Mouse (Mus musculus) limb, embryonic 14.5 days (tissue): Measurements from ENCODE around the gene Sp4. TPM values are rescaled to one million over a fixed set of nuclear protein-coding genes. Genes with fewer than 3 reads are reported as not detected.

Experiments
- ATAC-seq: fragments of 200-750 bp; cut with Nextera tagmentation; 2 replicates; pipeline ENCODE4 v1.8.0; 2017; ENCODE audit warnings: low read depth, moderate number of reproducible peaks, moderate TSS enrichment; ENCODE audit not compliant: low FRiP score
- DNase-seq: peaks from one replicate; pipeline ENCODE4 v3.0.0-alpha.2; 2015; ENCODE audit warnings: low spot score
- H3K27ac ChIP-seq: fragments of 300-500 bp; sonication (generic); replicated peaks from 2 replicates; pipeline ENCODE4 v1.5.1; 2014; ENCODE audit warnings: low read depth, mild to moderate bottlenecking, low read length, moderate library complexity, mixed read lengths
- H3K27me3 ChIP-seq: fragments of 300-500 bp; sonication (generic); 2 replicates; pipeline ENCODE4 v1.6.1; 2014; ENCODE audit warnings: low read length, mixed read lengths; ENCODE audit not compliant: control insufficient read depth, insufficient read depth
- H3K36me3 ChIP-seq: fragments of 300-500 bp; sonication (generic); 2 replicates; pipeline ENCODE4 v1.6.1; 2014; ENCODE audit warnings: mild to moderate bottlenecking, low read length, moderate library complexity, mixed read lengths; ENCODE audit not compliant: control insufficient read depth, insufficient read depth
- H3K4me1 ChIP-seq: fragments of 300-500 bp; sonication (generic); 2 replicates; pipeline ENCODE4 v1.6.1; 2014; ENCODE audit warnings: antibody characterized with exemption, low read length, mixed read lengths; ENCODE audit not compliant: control insufficient read depth, insufficient read depth
- H3K4me2 ChIP-seq: fragments of 300-500 bp; sonication (generic); replicated peaks from 2 replicates; pipeline ENCODE4 v1.6.1; 2014; ENCODE audit warnings: low read depth, mild to moderate bottlenecking, low read length, moderate library complexity; ENCODE audit not compliant: severe bottlenecking
- H3K4me3 ChIP-seq: fragments of 300-500 bp; sonication (generic); replicated peaks from 2 replicates; pipeline ENCODE4 v1.5.1; 2014; ENCODE audit warnings: low read length
- H3K9ac ChIP-seq: fragments of 300-500 bp; sonication (generic); 2 replicates; pipeline ENCODE4 v1.6.1; 2014; ENCODE audit warnings: mild to moderate bottlenecking, low read depth, low read length, moderate library complexity; ENCODE audit not compliant: severe bottlenecking
- H3K9me3 ChIP-seq: fragments of 300-500 bp; sonication (generic); 2 replicates; pipeline ENCODE4 v1.6.1; 2016; ENCODE audit warnings: low read length; ENCODE audit not compliant: control insufficient read depth
- POLR2A ChIP-seq: fragments of 200-500 bp; IDR thresholded peaks from 2 replicates; pipeline ENCODE4 v1.8.0; 2012; ENCODE audit warnings: inconsistent platforms, mild to moderate bottlenecking, moderate library complexity, borderline replicate concordance; ENCODE audit not compliant: insufficient read depth, insufficient read length; ENCODE audit errors: extremely low read depth
- WGBS: fragments of 180-500 bp; shearing (Covaris S2); extraction: QIAGEN DNeasy Blood & Tissue Kit; methylation state at CpG from one replicate; pipeline ENCODE4 v1.1.7; 2014; 5-methylcytosine and 5-hydroxymethylcytosine counted together
- polyA plus RNA-seq, 2 experiments: library from polyadenylated mRNA; depleted of rRNA in 1 of 2; stranded (reverse) in 1 of 2; unstranded in 1 of 2; fragments of >200 nt; fragmentation: Nextera tagmentation in 1 of 2; extraction: Ambion mirVana in 1 of 2; gene quantifications; 2 replicates each; pipeline versions ENCODE4 v1.2.1 to v1.2.3; 2012 to 2014

The Sp4 gene
- polyA plus RNA-seq, 2 experiments, result 5.9 to 8.0 TPM

DNA sequence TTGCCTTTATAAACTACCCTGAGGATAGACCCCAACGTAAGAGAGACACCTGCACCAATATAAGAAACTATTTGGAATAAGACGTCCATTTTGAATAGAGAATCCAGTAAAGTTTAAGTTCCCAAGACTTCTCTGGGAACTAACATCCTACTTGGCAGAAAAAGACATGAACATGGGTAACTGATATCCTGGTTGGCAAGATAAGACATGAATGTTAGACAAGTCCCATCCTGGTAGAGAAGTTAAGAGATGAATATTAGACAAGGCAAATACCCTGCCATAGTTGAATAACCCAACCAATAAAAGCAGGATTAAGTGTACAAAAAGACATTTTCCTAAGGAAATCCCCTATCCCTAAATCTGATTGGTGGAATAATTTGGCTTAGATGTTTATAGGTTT lies 26.3 kb upstream of the Sp4 start:
- Histone ChIP-seq H3K9ac (no peak overlapping the region), H3K4me1 (no peaks in the 10 kb centered on the region), H3K9me3 (no peaks in the 10 kb centered on the region), H3K4me3 (no peak overlapping the region), H3K4me2 (no peak overlapping the region), H3K27me3 (no peaks in the 10 kb centered on the region), H3K36me3 (no peaks in the 10 kb centered on the region), H3K27ac (no peak overlapping the region)
- DNase-seq (no peak), ATAC-seq (no peak)
- TF ChIP-seq POLR2A, result no peak
- WGBS, result 75% methylated on average over 2 of the region's 2 CpGs

DNA sequence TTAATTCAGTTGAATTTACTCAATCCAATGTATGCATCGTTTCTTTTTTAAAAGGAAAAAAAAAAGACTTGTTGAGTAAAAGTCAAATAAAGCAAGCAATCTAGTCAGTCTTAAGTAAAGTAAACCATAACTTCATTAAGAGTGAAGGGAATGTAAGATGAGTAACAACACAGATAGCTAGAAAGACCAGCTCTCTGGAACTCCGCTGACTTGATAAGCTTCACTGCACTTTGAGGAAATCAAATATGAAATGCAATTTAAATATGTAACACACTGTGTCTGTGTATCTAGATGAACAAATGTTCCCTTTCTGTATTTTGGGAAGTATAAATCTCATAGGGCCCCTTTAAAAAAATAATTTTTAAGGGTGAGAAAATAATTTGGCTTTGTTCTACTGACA lies 24.9 kb upstream of the Sp4 start:
- Histone ChIP-seq H3K9ac (no peak overlapping the region), H3K9me3 (no peaks in the 10 kb centered on the region), H3K4me3 (no peak overlapping the region), H3K27ac (no peak overlapping the region), H3K36me3 (no peaks in the 10 kb centered on the region), H3K4me2 (no peak overlapping the region), H3K4me1 (no peaks in the 10 kb centered on the region), H3K27me3 (no peaks in the 10 kb centered on the region)
- no peak for TF ChIP-seq POLR2A
- ATAC-seq, result no peak
- DNase-seq, result no peak
- WGBS, result 91% methylated on average over 2 of the region's 2 CpGs

DNA sequence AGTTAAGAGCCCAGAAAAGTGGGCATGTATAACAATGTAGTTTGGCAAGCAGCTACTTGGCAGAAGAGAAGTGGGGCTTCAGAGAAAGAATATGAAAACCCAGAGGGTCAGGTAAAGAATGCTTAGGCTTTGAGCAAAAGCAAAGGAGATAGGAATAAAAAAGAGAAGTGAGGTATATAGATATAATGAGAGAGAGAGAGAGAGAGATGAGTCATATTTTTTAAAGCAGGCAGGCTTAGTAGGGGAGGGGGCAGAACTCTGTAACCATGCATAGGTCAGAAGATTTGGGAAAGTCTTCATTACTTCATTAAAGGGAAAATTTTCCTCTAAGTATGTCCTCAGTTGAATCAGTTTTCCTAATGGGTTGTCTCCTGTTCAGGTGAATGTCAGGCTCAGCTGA lies 18.8 kb upstream of the Sp4 start:
- H3K4me1 ChIP-seq, result no peaks in the 10 kb centered on the region
- no peak overlapping the region for H3K27ac ChIP-seq
- no peak overlapping the region for H3K9ac ChIP-seq
- no peaks in the 10 kb centered on the region for H3K27me3 ChIP-seq
- ATAC-seq, result no peak
- no peak overlapping the region for H3K4me2 ChIP-seq
- H3K9me3 ChIP-seq, result no peaks in the 10 kb centered on the region
- no peaks in the 10 kb centered on the region for H3K36me3 ChIP-seq
- no peak for TF ChIP-seq POLR2A
- no peak for DNase-seq
- H3K4me3 ChIP-seq, result no peak overlapping the region

DNA sequence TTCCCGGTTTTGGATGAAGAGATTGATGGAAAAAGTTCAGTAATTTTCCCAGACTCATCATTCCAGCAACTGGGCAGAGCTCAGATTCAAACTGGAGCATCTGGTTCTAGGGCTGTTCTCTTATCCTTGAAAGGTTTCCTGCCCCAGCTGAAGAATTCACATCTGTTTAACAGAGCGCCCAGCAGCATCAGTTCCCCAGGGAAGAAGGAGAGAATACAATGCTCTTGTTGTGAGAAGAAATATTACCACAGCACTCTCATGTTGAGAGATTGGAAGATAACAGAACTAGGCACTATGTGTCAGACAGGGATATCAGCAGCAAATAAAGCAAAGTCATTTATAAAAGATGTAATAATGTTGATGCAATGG lies 13.2 kb upstream of the Sp4 start:
- WGBS, result 51% methylated on average over 2 of the region's 2 CpGs
- Histone ChIP-seq H3K4me3 (no peak overlapping the region), H3K9me3 (no peaks in the 10 kb centered on the region), H3K36me3 (no peaks in the 10 kb centered on the region), H3K9ac (no peak overlapping the region), H3K27ac (no peak overlapping the region), H3K27me3 (no peaks in the 10 kb centered on the region), H3K4me1 (no peaks in the 10 kb centered on the region), H3K4me2 (no peak overlapping the region)
- DNase-seq (no peak), ATAC-seq (no peak)
- no peak for TF ChIP-seq POLR2A

DNA sequence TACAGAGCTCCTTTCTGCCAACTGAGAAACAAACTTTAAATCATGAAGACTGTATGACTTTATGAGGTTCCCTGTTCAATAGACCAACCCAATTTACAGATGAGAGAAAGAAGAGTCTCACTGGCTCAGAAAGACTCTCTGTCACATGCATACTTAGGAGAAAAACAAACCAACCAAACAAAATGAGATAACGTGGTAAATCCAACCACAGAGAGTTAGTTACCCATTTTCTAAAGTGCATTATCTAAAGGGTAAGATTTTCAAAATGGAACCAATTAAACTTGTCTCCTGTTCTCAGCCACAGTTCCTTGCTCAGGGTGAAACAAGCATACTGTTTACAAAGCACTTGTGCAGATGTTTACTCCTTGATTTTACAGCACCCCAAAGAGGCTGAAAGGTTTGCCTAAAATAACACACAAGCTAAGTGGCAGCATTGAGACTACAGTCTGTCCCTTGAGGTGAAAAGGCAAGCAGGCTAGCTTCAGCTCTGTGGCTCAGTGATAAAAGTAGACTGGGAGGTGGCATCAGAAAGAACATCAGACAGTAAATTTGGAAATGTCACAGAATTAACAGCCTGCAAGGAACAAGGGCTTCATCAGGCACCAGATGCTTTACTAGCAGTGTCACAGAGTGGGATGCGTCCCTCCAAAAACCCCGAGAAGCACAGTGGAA lies 12.7 kb upstream of the Sp4 start:
- Histone ChIP-seq H3K9ac (no peak overlapping the region), H3K4me3 (no peak overlapping the region), H3K4me1 (no peaks in the 10 kb centered on the region), H3K27ac (no peak overlapping the region), H3K27me3 (no peaks in the 10 kb centered on the region), H3K36me3 (no peaks in the 10 kb centered on the region), H3K9me3 (no peaks in the 10 kb centered on the region), H3K4me2 (no peak overlapping the region)
- TF ChIP-seq POLR2A, result no peak
- 39% methylated on average over 3 of the region's 3 CpGs for WGBS
- DNase-seq, result no peak
- no peak for ATAC-seq

DNA sequence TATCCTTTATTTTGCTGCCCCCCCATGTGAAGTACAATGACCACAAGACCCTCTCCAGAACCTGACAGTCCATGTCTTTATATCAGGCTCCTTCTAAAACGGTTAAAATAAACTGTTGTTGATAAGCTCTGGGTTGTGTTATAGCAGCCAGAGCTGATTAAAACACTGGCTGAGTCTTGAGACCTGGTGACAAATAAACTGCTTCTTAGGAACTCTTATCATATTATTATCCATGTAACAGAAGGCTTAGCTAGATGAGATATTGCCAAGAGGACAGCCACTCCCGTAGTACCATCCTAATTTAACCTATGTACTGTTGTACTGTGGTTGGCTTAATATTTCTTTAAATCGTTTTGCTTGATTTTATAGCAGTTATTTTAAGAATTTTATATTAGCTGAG lies 2.3 kb upstream of the Sp4 start:
- WGBS, result 80% methylated on average over 3 of the region's 3 CpGs
- Histone ChIP-seq H3K4me2 (no peak overlapping the region), H3K4me3 (no peak overlapping the region), H3K27ac (no peak overlapping the region), H3K9ac (no peak overlapping the region), H3K27me3 (no peaks in the 10 kb centered on the region), H3K36me3 (no peaks in the 10 kb centered on the region; the same call in 1 of the 2 replicates), H3K4me1 (peaks cover 15% of the 10 kb centered on the region), H3K9me3 (no peaks in the 10 kb centered on the region)
- DNase-seq (no peak), ATAC-seq (no peak)
- no peak for TF ChIP-seq POLR2A
